Mouse (Mus musculus): ENCODE measurements around the gene Tas2r125. TPM values are rescaled to one million over a fixed set of nuclear protein-coding genes. Genes with fewer than 3 reads are reported as not detected.
"Not testable (repeated sequence)": the region's sequence is repeated elsewhere in the genome, so short reads cannot be mapped to it uniquely, and the experiment has no call there.

Gene Tas2r125
- under 1 TPM in 1 of 2 experiments, not detected in 1; 0.58 TPM for polyA plus RNA-seq (2017; shearing (Covaris generic))

- no peak for ATAC-seq
These were observed at the start of gene Tas2r125 for GRCm38 (mm10) chr6:132909351-132909750. Gene Tas2r125, plus strand, starts transcription at chr6:132909651.

GRCm38 (mm10) chr6:132867708-132868107 is 41.7 kb upstream of the Tas2r125 start, which contains the start of gene Tas2r110:
Gene Tas2r110, plus strand, starts transcription at chr6:132868008.
- no peak for ATAC-seq

- ATAC-seq: no peak
These were observed 16.7 kb upstream of the Tas2r125 start, which contains the start of gene Tas2r113 for GRCm38 (mm10) chr6:132892711-132893110. Gene Tas2r113, plus strand, starts transcription at chr6:132893011.

- not testable (repeated sequence) for ATAC-seq
These were observed 31.9 kb downstream of the Tas2r125 start for GRCm38 (mm10) chr6:132941376-132941775.

- ATAC-seq: no peak
These were observed 41.4 kb downstream of the Tas2r125 start, which contains the start of gene Tas2r129 for GRCm38 (mm10) chr6:132950802-132951201. Gene Tas2r129, plus strand, starts transcription at chr6:132951102.

GRCm38 (mm10) chr6:132957819-132958218 is 48.4 kb downstream of the Tas2r125 start, which contains the start of gene Tas2r131:
Gene Tas2r131, minus strand, starts transcription at chr6:132957919.
- ATAC-seq: no peak

Other genes starting within 250 kb of the Tas2r125 start
- gene Tas2r121, start 208.6 kb upstream of the Tas2r125 start, polyA plus RNA-seq (2017; shearing (Covaris generic)): not detected
- not detected for gene Tas2r122, start 197.7 kb upstream of the Tas2r125 start, polyA plus RNA-seq (2017; shearing (Covaris generic))
- gene Tas2r115, start 171.6 kb upstream of the Tas2r125 start, polyA plus RNA-seq (2017; shearing (Covaris generic)): not detected
- not detected for gene Tas2r124, start 154.9 kb upstream of the Tas2r125 start, polyA plus RNA-seq (2017; shearing (Covaris generic))
- gene Tas2r102, start 147.5 kb upstream of the Tas2r125 start, polyA plus RNA-seq (2017; shearing (Covaris generic)): not detected
- not detected for gene Tas2r136, start 131.5 kb upstream of the Tas2r125 start, polyA plus RNA-seq (2017; shearing (Covaris generic))
- not detected for gene Tas2r117, start 106.8 kb upstream of the Tas2r125 start, polyA plus RNA-seq (2017; shearing (Covaris generic))
- gene Tas2r123, start 62.5 kb upstream of the Tas2r125 start, polyA plus RNA-seq (2017; shearing (Covaris generic)): not detected
- gene Tas2r116, start 54.2 kb upstream of the Tas2r125 start, polyA plus RNA-seq (2017; shearing (Covaris generic)): not detected
- not detected for gene Tas2r110, start 41.6 kb upstream of the Tas2r125 start, polyA plus RNA-seq (2017; shearing (Covaris generic))
- not detected for gene Tas2r113, start 16.6 kb upstream of the Tas2r125 start, polyA plus RNA-seq (2017; shearing (Covaris generic))
- not detected for gene Tas2r129, start 41.5 kb downstream of the Tas2r125 start, polyA plus RNA-seq (2017; shearing (Covaris generic))
- gene Tas2r131, start 48.3 kb downstream of the Tas2r125 start, polyA plus RNA-seq (2017; shearing (Covaris generic)): not detected
- gene Tas2r109, start 71.3 kb downstream of the Tas2r125 start, polyA plus RNA-seq (2017; shearing (Covaris generic)): not detected
- not detected for gene Tas2r103, start 127.5 kb downstream of the Tas2r125 start, polyA plus RNA-seq (2017; shearing (Covaris generic))
- gene Tas2r140, start 146.2 kb downstream of the Tas2r125 start, polyA plus RNA-seq (2017; shearing (Covaris generic)): not detected
- 10 to 100 TPM; 13.2 to 17.8 TPM for gene Smim10l1, start 195.3 kb downstream of the Tas2r125 start, polyA plus RNA-seq (2017; shearing (Covaris generic))